Mouse (Mus musculus): Measurements from ENCODE around the gene Tead3. TPM values are rescaled to one million over a fixed set of nuclear protein-coding genes. Genes with fewer than 3 reads are reported as not detected.

Tead3 gene
- polyA plus RNA-seq (2015; fragmentation: Nextera tagmentation; extraction: Ambion mirVana), result 1.8 and 2.7 TPM in 2 replicates

GRCm38 (mm10) chr17:28350466-28351352 is at the start of gene Tead3:
TSS of gene Tead3 (minus strand) at chr17:28350817.
- under 1% methylated on average over 62 of the region's 73 CpGs for WGBS
- H3K9me3 ChIP-seq, result no peaks in the 10 kb centered on the region

GRCm38 (mm10) chr17:28394994-28395393 is 44.4 kb upstream of the Tead3 start:
- Histone ChIP-seq H3K27me3 (no peaks in the 10 kb centered on the region), H3K4me2 (no peak overlapping the region), H3K9ac (no peak overlapping the region), H3K27ac (replicated peaks) (no peak overlapping the region), H3K4me1 (replicated peaks) (no peaks in the 10 kb centered on the region), H3K9me3 (no peaks in the 10 kb centered on the region), H3K36me3 (peaks cover 19% of the 10 kb centered on the region), H3K4me3 (no peak overlapping the region)
- no peak for ATAC-seq (ENCODE audit: low FRiP score, low read depth)
- 79% methylated on average over 7 of the region's 7 CpGs for WGBS

More at GRCm38 (mm10) chr17:28350466-28351352, at the start of gene Tead3:
- peak within 1 kb of the TSS; percentile 55 for H3K9ac ChIP-seq
- H3K27ac ChIP-seq (replicated peaks), result peak within 1 kb of the TSS; percentile 61
- ATAC-seq (ENCODE audit: low FRiP score, low read depth), result peak; percentile 77
- H3K36me3 ChIP-seq, result no peaks in the 10 kb centered on the region
- H3K27me3 ChIP-seq, result peaks cover 15% of the 10 kb centered on the region
- H3K4me2 ChIP-seq, result peak within 1 kb of the TSS; percentile 98
- H3K4me3 ChIP-seq, result peak within 1 kb of the TSS; percentile 50
- H3K4me1 ChIP-seq (replicated peaks), result peaks cover 30% of the 10 kb centered on the region

DNA sequence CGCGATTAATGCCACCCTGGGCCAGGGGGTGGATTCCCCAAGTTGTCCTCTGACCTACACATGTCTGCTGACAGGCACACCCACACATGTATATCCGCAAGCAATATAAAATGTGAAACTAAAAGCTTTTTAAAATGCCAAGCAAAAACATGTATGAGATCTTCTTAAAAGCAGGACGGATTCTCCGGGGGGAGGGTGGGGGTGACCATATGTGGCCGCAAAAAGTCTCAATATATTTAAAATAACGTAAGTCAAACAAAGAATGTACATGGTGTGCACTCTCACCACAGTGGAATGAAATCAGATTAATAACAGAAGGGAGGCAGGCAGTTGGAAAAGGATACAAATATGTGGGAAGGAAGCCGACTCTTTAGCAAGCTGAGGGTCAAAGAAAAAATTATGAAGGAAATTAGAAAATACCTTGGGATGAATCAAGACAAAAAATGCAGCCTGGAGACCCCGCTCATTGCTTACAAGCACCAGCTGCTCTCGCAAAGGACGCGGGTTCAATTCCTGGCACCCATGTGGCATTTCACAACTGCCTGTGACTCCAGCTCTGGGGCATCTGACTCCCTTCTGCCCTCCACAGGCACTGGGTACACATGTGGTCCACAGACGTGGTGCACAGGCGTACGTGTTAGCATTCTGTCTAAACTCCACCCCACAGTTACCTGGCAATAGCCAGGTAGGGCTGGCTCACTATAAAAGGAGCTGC is 43.6 kb upstream of the Tead3 start:
- ATAC-seq (ENCODE audit: low FRiP score, low read depth), result no peak
- Histone ChIP-seq H3K4me1 (replicated peaks) (no peaks in the 10 kb centered on the region), H3K4me2 (no peak overlapping the region), H3K4me3 (no peak overlapping the region), H3K27me3 (no peaks in the 10 kb centered on the region), H3K27ac (replicated peaks) (no peak overlapping the region), H3K9me3 (no peaks in the 10 kb centered on the region), H3K36me3 (peaks cover 13% of the 10 kb centered on the region), H3K9ac (no peak overlapping the region)
- WGBS, result 82% methylated on average over 15 of the region's 15 CpGs

- Histone ChIP-seq H3K4me2 (peak overlapping the region; percentile 9; the same call in 1 of the 2 replicates), H3K27me3 (0 out of 2 replicates have a peak, but pooled peaks cover under 1% of the 10 kb centered on the region), H3K4me3 (no peak overlapping the region), H3K9me3 (no peaks in the 10 kb centered on the region), H3K9ac (no peak overlapping the region), H3K36me3 (no peaks in the 10 kb centered on the region), H3K27ac (replicated peaks) (no peak overlapping the region), H3K4me1 (replicated peaks) (peaks cover under 1% of the 10 kb centered on the region)
- WGBS, result 12% methylated on average over 21 of the region's 25 CpGs
- 0 out of 2 replicates have a peak, but pooled peaks have one; percentile 34 for ATAC-seq (ENCODE audit: low FRiP score, low read depth)
These were observed 41.2 kb upstream of the Tead3 start for GRCm38 (mm10) chr17:28391568-28392432.

GRCm38 (mm10) chr17:28388534-28388933 is 37.9 kb upstream of the Tead3 start:
- Histone ChIP-seq H3K4me3 (no peak overlapping the region), H3K4me1 (replicated peaks) (peaks cover 6% of the 10 kb centered on the region), H3K36me3 (no peaks in the 10 kb centered on the region), H3K9ac (no peak overlapping the region), H3K4me2 (no peak overlapping the region), H3K27me3 (0 out of 2 replicates have a peak, but pooled peaks cover 2% of the 10 kb centered on the region), H3K27ac (replicated peaks) (no peak overlapping the region), H3K9me3 (no peaks in the 10 kb centered on the region)
- no peak for ATAC-seq (ENCODE audit: low FRiP score, low read depth)
- WGBS, result 88% methylated on average over 3 of the region's 3 CpGs

DNA sequence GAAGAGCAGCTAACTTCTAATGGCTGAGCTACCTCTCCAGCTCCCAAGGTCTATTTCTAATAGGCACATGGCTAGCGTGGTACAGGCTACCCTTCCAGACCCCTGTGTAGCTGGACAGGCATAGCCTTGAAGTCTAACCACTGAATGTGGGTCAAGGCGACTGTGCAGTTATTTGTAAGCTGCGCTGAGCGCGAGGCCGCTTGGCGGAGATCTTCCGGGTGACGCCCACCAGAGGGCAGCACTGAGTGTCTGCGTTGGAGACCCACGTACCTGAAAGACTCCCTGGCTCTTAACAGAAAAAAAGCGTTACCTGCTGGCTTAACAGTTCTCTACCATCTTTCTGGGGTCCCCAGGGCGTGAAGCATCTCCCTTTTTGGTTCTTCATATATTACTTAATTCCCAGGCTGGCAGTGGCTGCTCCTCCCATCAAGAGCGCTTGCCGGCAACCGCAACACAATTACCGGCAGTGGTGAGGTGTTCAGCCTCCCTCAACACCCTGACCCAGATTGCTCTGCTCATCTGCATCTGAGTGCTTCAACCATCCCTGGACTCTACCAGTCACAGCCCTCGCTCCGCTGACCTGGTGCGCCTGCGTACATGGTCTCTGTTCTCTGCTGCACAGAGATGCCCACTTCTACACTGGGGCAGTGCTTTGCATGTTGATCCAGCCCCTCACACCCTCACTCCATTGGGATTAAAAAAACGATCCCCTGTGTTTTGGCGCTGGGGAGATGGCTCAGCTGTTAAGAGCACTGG is 35.7 kb upstream of the Tead3 start:
- 5% methylated on average over 23 of the region's 23 CpGs for WGBS
- H3K4me2 ChIP-seq, result peak overlapping the region; percentile 54
- H3K9ac ChIP-seq, result peak overlapping the region; percentile 21; the same call in 1 of the 2 replicates
- peak; percentile 81; the same call in 1 of the 2 replicates for ATAC-seq (ENCODE audit: low FRiP score, low read depth)
- H3K27me3 ChIP-seq, result 0 out of 2 replicates have a peak, but pooled peaks cover 2% of the 10 kb centered on the region
- peaks cover 6% of the 10 kb centered on the region for H3K4me1 ChIP-seq (replicated peaks)
- H3K27ac ChIP-seq (replicated peaks), result peak overlapping the region; percentile 32; the same call in 1 of the 2 replicates
- H3K36me3 ChIP-seq, result no peaks in the 10 kb centered on the region
- no peaks in the 10 kb centered on the region for H3K9me3 ChIP-seq
- peak overlapping the region; percentile 25 for H3K4me3 ChIP-seq

- H3K27ac ChIP-seq (replicated peaks), result no peak overlapping the region
- H3K27me3 ChIP-seq, result 0 out of 2 replicates have a peak, but pooled peaks cover 2% of the 10 kb centered on the region
- ATAC-seq (ENCODE audit: low FRiP score, low read depth), result no peak
- WGBS, result 71% methylated on average over 4 of the region's 4 CpGs
- H3K9me3 ChIP-seq, result no peaks in the 10 kb centered on the region
- H3K36me3 ChIP-seq, result no peaks in the 10 kb centered on the region
- peaks cover 6% of the 10 kb centered on the region for H3K4me1 ChIP-seq (replicated peaks)
- no peak overlapping the region for H3K4me3 ChIP-seq
- H3K4me2 ChIP-seq, result no peak overlapping the region
- H3K9ac ChIP-seq, result no peak overlapping the region
These were observed 33.7 kb upstream of the Tead3 start for GRCm38 (mm10) chr17:28384298-28384697.

GRCm38 (mm10) chr17:28380255-28380654 is 29.6 kb upstream of the Tead3 start:
- H3K4me1 ChIP-seq (replicated peaks), result no peaks in the 10 kb centered on the region
- ATAC-seq (ENCODE audit: low FRiP score, low read depth), result no peak

DNA sequence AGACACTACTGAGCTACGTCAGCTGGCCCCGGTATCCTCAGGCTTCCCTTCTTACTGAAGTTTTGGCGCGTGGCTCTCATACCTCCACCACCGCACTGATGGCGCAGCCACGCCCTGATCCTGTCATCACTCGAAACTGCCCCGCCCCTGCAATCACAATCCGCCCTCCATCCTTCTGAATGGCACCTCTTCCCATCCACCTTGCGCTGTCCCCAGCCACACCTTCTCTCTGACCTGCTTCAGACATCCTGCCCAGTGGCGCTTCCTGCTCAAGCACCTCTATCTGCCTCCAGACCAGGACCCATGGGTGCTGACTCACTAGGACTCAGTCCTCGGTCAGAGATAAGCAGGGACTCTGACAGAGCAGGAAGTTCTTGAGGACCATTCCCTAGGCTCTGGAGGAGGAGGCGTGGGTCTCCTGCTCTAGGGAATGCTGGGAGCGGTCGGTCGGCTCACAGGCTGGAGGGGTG is 25.0 kb upstream of the Tead3 start:
- ATAC-seq (ENCODE audit: low FRiP score, low read depth), result no peak
- no peaks in the 10 kb centered on the region for H3K9me3 ChIP-seq
- H3K4me1 ChIP-seq (replicated peaks), result no peaks in the 10 kb centered on the region
- H3K27ac ChIP-seq (replicated peaks), result no peak overlapping the region
- H3K27me3 ChIP-seq, result peaks cover 30% of the 10 kb centered on the region
- H3K4me3 ChIP-seq, result no peak overlapping the region
- no peak overlapping the region for H3K9ac ChIP-seq
- H3K36me3 ChIP-seq, result no peaks in the 10 kb centered on the region
- no peak overlapping the region for H3K4me2 ChIP-seq
- 16% methylated on average over 17 of the region's 17 CpGs for WGBS

More at GRCm38 (mm10) chr17:28380255-28380654, 29.6 kb upstream of the Tead3 start:
- Histone ChIP-seq H3K27ac (replicated peaks) (no peak overlapping the region), H3K4me2 (no peak overlapping the region), H3K36me3 (no peaks in the 10 kb centered on the region), H3K9me3 (no peaks in the 10 kb centered on the region), H3K9ac (no peak overlapping the region), H3K27me3 (peaks cover 14% of the 10 kb centered on the region), H3K4me3 (no peak overlapping the region)
- 10% methylated on average over 6 of the region's 6 CpGs for WGBS

DNA sequence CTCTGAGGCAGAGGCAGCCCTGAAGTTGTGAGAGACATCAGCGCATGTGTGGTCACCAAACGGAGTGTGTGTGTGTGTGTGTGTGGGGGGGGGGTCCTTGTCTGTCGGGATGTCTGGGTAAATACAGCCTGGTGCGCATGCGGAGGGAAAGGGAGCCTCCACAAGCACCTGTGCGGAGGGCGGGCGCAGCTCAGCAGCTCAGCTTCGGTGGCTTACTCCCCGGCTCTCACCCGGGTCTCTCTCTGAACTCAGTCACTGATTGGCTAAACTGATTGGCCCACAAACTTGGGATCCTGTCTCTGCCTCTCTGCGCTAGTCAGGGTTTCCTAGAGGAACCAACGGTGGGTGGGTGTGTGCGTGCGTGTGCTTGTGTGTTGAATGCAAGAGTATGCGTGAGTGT is 23.9 kb upstream of the Tead3 start:
- Histone ChIP-seq H3K4me3 (no peak overlapping the region), H3K36me3 (no peaks in the 10 kb centered on the region), H3K4me1 (replicated peaks) (no peaks in the 10 kb centered on the region), H3K9ac (no peak overlapping the region), H3K4me2 (peak overlapping the region; percentile 28; the same call in 1 of the 2 replicates), H3K9me3 (no peaks in the 10 kb centered on the region), H3K27ac (replicated peaks) (no peak overlapping the region), H3K27me3 (peaks cover 30% of the 10 kb centered on the region)
- ATAC-seq (ENCODE audit: low FRiP score, low read depth), result peak; percentile 30; the same call in 1 of the 2 replicates
- 20% methylated on average over 16 of the region's 16 CpGs for WGBS
